Mouse (Mus musculus): ENCODE measurements around the gene Foxj2. TPM values are rescaled to one million over a fixed set of nuclear protein-coding genes. Genes with fewer than 3 reads are reported as not detected.
A peak's percentile ranks its signal among the peaks of the same experiment; 100 is the strongest.

The Foxj2 gene
- total RNA-seq (2021), result 10 to 100 TPM; 26.1 to 26.3 TPM
- long read RNA-seq, experiment 1, full-length matches to known transcripts, result 6 of 26 reads
- long read RNA-seq, experiment 1, partial matches to known transcripts, result 20 of 26 reads
- long read RNA-seq, experiment 1, other reads (novel, unspliced or antisense), result 0 of 26 reads
- long read RNA-seq, experiment 2, full-length matches to known transcripts, result 5 of 17 reads
- long read RNA-seq, experiment 2, partial matches to known transcripts, result 11 of 17 reads
- long read RNA-seq, experiment 2, other reads (novel, unspliced or antisense), result 1 of 17 reads

DNA sequence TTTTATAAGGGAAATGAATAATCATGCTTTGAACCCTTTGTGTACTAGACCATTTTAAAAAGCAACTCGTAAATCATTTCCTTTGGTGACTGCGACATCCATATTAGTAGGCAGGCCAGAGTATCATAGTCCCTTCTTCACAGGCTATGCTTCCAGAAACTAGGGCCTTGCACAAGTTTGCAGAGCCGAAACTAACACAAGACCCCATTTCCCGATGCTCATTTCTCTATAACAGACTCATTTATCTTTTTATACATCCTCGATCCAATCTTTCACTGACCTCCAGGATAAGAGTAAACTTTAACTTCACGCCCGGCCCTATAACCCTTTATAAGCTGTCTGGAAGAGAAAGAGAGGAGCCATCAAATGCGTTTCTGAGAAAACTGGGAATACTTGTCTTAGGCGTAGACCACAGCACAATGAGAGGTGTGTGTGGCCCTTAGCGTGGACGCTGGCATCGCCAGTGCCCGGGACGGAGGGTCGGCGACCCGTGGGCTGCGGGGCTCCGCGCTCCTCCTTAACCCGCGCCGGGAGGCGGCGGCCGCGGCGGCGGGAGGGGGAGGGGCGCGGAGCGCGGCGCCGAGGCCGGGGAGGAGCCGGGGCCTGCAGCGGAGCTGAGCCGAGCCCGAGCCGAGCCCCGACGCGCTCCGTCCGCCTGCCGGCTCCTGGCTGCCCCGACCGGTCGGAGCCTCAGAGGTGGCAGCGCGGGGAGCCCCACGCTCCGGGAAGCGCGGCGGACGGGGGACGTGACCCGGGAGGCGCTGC lies at the start of gene Foxj2:
TSS of gene Foxj2 (plus strand) at position 609 of the 765 bp plus-strand sequence.
- DNase-seq (ENCODE audit: low spot score in 2 of 2), result peak; percentile 59 to 60

DNA sequence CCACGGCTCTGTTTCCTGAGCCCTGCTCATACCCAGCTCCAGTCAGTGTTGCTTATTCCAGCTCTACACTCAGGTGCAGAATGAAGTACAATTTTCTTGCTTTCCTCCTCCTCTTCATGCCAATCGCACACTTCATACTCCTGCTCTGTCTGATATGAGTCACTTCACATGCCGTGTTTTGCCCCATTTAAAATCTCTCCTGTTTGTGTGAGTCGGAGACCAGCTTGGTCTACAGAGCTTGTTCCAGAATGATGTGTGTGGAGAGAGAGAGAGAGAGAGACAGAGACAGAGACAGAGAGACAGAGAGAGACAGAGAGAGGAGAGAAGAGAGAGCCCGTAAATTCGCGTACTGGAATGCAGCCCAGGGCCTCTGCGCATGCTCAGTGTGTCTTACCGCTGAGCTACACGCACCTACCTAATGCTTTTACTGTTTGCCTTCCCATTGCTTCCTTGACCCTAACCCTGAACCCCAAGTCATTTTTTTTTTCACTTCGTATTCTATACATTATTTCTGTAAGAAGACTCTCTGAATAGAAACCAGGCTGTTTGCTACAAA lies 48.9 kb upstream of the Foxj2 start:
- no peak for DNase-seq (ENCODE audit: low spot score in 2 of 2)

DNA sequence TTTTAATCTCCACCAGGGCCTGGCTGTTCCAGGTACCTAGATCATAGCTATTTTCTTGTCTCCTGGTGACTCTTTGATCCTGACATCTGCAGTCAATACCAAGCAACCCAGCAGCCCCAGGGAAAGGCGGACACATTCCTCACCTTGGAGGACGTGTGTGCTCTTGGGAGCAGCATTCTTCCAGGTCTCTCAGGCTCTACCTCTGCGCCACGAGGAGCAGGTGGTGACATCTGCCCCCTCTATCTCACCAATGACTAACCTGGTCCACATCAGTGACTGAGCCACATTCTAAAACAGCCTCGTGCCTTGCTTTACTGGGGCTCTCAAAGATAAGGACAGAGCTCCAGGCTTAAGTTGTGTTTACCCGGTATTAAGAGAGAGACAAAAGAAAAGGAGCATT lies 47.0 kb upstream of the Foxj2 start:
- no peak for DNase-seq (ENCODE audit: low spot score in 2 of 2)

DNA sequence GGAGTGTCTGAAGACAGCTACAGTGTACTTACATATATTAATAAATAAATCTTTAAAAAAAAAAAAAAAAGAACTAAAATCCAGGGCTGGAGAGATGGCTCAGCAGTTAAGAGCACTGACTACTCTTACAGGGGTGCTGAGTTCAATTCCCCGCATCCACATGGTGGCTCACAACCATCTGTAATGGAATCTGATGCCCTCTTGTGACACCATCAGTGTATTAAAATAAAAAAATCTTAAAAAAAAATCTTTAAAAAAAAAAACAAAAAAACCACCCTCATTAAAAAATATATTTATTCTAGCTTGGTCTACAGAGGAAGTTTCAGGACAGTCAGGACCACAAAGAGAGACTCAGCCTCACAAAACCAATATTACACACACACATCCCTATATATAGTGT lies 45.4 kb upstream of the Foxj2 start:
- no peak for DNase-seq (ENCODE audit: low spot score in 2 of 2)

DNA sequence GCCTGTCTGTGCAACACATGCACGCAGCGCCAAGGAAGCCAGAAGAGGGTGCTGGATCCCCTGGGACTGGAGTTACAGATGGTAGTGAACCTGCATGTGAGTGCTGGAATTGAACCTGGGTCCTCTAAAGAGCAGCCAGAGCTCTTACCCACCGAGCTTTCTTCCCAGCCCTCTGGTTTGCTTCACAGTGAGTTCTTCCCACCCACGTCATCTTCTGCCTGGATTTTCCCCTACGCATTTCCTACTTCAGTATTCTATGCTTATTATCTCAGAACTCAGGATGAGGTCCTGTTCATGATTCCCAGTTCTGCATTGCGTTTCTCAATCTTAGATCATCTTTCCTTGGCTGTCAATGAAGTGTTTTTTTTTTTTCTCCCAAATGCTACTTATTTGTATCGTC lies 43.7 kb upstream of the Foxj2 start:
- no peak for DNase-seq (ENCODE audit: low spot score in 2 of 2)

DNA sequence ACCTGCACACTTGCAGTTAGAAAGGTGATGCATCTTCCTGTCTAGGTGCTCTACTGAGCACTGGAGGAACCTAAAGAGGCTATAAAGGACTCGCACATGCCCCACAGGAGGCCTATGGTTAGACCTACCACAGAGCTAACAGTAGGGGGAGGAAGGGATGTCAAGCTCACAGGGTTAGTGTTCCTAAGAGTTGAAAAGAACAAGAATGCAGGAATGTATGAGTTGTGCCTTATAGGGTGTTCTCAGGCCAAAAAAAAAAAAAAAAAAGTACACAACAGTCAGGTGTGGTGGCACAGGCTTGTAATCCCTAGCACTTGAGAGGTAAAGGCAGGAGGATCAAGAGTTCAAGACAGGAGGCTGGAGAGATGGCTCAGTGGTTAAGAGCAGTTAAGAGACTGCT lies 39.8 kb upstream of the Foxj2 start:
- DNase-seq (ENCODE audit: low spot score in 2 of 2), result no peak

DNA sequence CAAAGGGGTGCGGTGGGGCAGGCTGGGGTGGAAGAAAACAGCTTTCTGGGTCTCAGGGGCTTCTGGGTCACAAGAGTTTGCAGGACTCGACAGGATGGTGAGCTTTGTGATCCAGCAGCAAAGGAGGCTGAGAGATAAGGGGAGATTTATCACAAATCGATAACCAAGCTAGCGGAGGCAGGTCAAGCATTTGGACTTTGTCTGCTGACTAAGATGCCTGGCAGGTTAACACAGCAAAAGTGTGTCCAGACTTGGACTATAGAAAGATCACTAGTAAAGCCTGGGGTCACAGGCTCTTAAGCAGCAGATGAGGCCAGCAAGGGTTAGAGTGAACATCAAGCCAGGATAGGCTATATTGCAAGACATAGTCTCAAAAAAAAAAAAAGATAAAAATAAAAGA lies 38.5 kb upstream of the Foxj2 start:
- DNase-seq (ENCODE audit: low spot score in 2 of 2), result no peak

DNA sequence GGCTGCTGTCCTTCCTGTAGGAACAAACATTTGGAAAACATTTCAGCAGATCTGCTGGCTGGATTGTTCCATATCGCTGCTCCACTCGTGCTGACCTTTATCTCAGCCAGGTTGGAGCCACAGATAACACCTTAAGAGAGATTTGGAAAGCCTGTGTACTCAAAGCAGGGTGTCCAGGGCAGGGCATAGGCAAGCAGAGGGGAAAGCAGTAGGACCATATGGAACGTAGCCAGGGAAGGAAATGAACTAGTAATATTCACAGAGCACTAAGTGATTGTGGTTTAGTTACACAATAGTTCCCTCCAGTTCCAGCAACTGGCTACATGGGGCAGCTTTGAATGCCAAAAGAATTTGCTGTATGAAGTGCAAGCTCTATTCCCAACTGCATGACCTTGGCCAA lies 37.5 kb upstream of the Foxj2 start:
- DNase-seq (ENCODE audit: low spot score in 2 of 2), result no peak

DNA sequence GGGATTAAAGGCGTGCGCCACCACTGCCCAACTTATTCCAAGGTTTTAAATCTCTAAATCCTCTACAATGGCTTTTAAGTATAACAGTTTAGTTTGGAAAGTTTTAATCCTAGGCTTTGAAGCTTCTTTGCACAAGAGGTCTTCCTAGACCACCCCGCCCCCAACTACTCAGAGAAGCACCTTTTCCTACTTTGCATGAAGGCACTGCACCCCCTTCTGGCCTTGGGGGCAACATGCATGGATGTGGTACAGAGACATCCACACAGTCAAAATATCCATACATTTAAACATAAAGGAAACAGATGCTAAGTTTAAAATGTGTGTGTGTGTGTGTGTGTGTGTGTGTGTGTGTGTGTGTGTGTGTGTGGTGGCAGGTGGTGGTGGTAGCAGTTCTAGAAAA lies 34.8 kb upstream of the Foxj2 start:
- no peak for DNase-seq (ENCODE audit: low spot score in 2 of 2)

DNA sequence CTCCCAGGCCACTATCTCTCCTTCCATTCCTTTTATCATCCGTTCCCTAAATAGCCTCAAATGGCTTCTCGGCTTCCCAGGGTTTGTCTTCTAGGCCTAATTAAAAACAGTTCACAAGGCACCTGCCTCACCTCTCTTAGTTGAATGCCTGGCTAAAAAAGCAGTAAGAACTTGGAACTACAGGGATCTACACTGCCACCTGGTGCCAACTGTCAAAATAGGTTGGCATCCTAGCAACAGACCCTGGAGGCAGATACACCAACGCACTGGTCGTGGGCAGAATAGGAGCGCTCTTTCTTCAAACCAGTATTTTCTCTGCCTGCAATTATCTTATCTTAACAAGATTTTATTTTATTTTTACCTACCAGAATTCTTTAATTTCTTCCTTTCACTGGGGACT lies 33.4 kb upstream of the Foxj2 start:
- peak; percentile 65 to 81 for DNase-seq (ENCODE audit: low spot score in 2 of 2)

DNA sequence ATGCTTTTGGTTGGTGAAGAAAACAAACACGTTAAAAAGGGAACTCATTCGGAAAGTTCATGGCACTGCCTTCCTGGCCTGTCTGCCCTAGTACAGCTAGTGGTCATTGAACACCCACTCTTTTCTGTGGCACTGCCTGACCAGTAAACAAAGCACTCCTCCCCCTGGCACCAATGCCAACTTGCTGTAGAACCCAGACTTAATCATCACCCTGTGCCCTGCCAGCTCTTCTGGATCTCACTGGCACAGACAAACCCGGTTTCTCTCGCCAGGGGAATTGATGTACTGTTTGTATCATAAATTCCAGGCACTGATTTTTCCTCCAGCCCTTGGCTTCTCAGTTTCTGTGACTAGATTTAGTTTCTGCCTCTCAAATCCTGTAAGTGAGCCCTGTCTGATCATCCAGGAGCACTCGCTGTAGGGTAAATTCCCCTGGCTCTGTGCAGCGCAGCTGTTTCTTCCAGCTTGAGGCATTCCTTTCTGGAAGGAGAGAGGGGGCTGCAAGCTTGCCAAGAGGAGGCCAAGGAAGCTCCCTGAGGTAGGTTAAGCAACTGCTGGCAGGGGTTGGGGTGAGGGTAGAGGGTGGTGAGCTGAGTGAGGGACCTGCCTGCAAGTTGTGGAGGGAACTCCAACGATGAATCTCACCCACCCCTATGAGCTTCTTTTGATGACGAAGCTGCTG lies 24.3 kb upstream of the Foxj2 start:
- DNase-seq (ENCODE audit: low spot score in 2 of 2), result peak in 1 of 2 experiments; percentile 29

DNA sequence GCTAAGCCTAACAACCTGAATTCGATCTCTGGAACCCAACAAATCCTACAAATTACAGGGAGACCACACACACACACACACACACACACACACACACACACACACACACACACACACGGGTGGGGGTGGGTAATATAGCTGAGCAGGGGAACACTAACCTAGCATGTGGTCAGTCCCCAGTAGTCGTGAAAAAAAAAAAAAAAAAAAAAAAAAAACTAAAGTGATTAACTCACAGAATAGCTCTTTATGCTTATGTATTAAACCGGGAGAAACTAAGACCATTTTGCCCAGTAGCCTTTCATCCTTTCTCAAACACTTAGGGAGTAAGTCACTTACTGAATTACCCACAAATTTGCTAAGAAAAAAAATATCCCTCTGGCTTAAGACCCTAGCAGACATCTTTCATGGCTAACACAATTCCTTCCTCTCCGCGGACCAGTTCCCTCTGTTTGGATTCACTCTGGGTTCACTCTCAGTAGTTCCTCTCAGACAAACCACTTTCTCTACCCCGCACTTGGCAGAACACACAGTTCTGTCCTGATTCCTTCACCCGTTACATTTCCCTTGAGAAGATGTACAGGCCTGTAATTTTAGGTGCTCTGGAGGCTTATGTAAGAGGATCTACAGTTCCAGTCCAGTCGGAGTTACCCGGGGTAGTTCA lies 18.9 kb upstream of the Foxj2 start:
- DNase-seq (ENCODE audit: low spot score in 2 of 2), result peak; percentile 37 to 47

DNA sequence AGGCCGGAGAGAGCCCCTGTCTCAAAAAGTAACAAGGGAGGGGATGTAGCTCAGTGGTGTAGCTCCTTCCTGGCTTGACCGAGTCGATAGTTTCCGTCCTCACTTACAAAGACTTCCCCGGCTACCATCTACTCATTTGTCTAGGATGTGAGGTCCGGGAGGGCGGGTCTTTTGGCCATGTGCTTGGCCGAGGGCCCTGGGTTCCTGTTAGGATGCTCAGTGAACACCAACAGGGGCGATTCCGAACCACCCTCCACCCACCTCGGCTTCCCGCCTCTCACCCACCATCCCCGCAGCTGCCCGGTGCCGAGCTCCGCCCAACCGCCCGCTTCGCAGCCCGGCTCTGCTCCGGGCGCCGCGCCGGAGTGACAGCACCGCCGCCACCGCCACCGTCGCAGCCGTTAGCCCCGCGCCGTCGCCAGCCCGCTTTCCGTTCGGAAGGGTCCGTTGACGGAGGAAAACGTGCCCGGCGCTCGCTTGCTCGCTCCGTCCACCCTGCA lies 18.4 kb upstream of the Foxj2 start, which contains the start of gene Slc2a3:
TSS of gene Slc2a3 (minus strand) at position 340 of the 500 bp plus-strand sequence.
- peak; percentile 33 to 39 for DNase-seq (ENCODE audit: low spot score in 2 of 2)

DNA sequence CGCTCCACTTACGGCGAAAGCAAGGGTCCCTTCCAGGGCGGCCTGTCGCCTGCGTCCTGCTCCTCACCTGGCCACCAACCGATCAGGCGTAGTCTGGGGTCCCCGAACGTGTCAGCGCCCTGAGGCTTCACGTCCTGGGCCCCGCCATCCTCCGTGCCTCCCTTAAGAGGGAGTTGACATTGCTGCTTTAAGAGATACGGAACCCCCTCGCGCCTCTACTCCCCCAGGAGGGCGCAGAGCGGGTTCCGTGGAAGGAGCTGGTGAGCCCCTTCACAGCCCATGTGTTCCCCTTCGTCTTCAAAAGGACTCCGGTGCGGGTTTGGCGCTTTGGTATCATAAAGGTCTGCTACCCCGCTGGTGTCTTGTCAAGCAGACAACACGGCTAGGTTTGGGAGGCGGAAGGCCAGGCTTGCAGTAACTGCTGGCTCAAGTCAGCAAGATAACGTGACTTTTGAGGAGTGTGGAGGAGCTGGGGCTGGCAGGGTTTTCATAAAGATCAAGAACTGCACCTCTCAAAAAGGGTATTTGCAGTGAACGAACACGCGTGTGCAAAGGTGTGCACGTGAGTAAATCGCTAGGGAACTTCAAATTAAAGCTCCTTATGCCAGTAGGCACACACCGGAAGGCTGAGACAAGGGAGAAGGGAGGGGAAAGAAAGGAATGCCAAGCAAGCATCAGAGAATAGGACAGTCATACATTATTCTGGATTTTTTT lies 17.8 kb upstream of the Foxj2 start:
- peak in 1 of 2 experiments; percentile 63 for DNase-seq (ENCODE audit: low spot score in 2 of 2)

DNA sequence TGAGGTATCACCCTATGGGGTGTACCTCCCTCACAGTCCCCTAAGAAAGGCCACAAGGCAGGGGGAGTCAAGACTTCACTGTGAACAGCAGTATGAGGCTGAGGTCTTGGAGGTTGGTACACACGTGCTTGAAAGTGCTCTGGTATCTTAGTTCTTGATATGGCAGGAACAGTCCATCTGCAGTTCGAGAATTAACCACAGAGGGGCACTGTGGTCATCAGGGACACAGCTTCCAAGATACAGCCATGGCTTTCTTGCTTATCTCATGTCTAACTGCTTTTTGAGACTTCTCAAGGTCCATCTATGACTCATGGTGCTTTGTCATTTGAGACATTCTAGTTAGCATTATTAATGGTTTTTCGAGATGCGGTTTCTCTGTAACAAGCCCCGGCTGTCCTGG lies 15.3 kb upstream of the Foxj2 start:
- peak; percentile 66 to 75 for DNase-seq (ENCODE audit: low spot score in 2 of 2)

DNA sequence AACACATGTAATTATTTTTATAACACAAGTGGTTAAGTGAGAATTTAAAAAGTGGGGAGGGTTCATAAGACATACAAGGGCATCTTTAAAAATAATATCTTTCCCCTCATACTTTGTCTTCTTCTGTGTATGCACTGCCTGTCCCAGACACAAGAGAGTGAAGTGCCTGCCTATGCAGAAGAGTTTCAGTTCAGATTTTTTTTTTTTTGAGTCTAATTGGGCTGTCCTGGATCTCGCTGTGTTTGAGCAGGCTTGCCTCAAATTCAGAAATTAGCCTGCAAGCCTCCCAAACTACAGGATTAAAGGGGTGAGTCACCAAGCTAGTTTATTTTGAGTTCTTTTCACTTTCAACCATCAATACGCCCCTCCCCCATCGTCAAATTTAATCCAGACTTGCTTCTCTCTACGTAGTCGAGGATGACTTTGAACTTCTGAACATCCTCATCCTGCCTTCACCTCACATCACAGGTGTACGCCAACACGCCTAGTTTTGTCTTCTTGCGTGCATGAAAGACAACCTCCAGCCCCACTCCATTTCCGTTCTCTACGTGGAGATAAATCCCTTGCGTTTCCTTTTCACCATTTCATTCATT lies 9.6 kb upstream of the Foxj2 start:
- no peak for DNase-seq (ENCODE audit: low spot score in 2 of 2)

DNA sequence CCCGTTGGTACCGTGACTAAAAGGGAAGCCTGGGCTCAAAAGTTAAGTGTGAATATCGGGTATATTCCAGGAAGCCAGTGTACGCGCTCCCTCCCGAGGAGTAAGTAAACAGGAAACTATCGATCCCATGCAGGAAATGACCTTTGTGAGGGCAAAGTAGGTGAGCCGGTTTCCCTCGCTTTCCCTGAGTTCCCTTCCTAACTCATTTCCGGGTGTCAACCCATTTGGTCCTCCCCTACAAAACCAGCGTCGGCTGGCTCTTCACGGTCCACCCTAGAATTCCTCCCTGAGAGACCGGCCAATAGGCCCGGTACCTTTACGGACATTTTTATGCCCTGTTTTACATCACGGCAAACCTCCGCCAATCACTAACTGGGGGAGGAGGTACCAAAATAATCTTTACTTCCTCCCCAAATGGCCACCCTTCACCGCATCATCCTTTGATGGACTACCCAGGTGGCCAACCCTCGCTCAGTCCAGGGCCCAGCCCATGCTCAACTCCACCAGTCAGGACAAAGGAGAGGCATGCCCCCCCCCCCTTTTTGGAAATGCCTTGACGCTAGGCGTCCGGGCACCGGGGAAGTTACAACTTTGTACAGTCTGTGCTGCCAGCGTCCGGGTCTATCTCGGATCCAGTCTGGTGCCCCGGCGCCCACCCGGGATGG lies 9.0 kb upstream of the Foxj2 start:
- peak; percentile 94 to 99 for DNase-seq (ENCODE audit: low spot score in 2 of 2)

DNA sequence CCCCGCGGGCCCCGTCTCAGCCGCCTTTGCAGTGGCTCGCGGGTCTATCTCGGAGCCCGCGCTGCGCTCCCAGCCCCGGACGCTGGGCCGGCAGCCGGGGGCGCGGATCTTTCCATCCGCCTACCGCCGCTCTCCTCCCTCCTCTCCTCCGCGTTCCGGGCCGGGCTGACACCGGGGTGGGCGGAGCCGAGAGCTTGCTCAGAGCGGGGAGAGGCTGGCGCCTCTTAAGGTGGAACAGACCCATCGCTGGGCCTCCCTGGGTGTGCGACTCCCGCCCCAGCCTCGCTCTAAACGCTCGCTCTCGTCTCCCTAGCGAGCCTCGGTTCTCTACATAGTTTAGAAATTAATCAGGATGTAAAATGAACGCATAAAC lies 8.4 kb upstream of the Foxj2 start:
- peak; percentile 89 to 92 for DNase-seq (ENCODE audit: low spot score in 2 of 2)
